Mouse (Mus musculus) heart, embryonic 11.5 days (tissue): ENCODE data around the gene Fam83g. TPM values are rescaled to one million over a fixed set of nuclear protein-coding genes. Genes with fewer than 3 reads are reported as not detected.
A peak's percentile ranks its signal among the peaks of the same experiment; 100 is the strongest.

ENCODE experiments used
- ATAC-seq: fragments of 200-750 bp; cut with Nextera tagmentation; replicated peaks from 2 replicates; pipeline ENCODE4 v1.8.0; 2017; ENCODE audit warnings: moderate library complexity; ENCODE audit not compliant: insufficient number of reproducible peaks, low FRiP score, low TSS enrichment
- H3K27ac ChIP-seq: fragments of 300-500 bp; sonication (generic); 2 replicates; pipeline ENCODE4 v1.5.1; 2014; ENCODE audit warnings: mild to moderate bottlenecking, low read depth, low read length
- H3K27me3 ChIP-seq: fragments of 300-500 bp; sonication (generic); 2 replicates; pipeline ENCODE4 v1.6.1; 2014; ENCODE audit warnings: mild to moderate bottlenecking, low read length, mixed read lengths; ENCODE audit not compliant: control insufficient read depth, insufficient read depth
- H3K36me3 ChIP-seq: fragments of 300-500 bp; sonication (generic); 2 replicates; pipeline ENCODE4 v1.6.1; 2014; ENCODE audit warnings: mild to moderate bottlenecking, low read length, moderate library complexity, mixed read lengths; ENCODE audit not compliant: control insufficient read depth, insufficient read depth
- H3K4me1 ChIP-seq: fragments of 300-500 bp; sonication (generic); 2 replicates; pipeline ENCODE4 v1.6.1; 2014; ENCODE audit warnings: low read length; ENCODE audit not compliant: control insufficient read depth, insufficient read depth
- H3K4me2 ChIP-seq: fragments of 300-500 bp; sonication (generic); 2 replicates; pipeline ENCODE4 v1.6.1; 2014; ENCODE audit warnings: mild to moderate bottlenecking, moderate library complexity
- H3K4me3 ChIP-seq: fragments of 300-500 bp; sonication (generic); 2 replicates; pipeline ENCODE4 v1.5.1; 2014; ENCODE audit warnings: low read depth, low read length
- H3K9ac ChIP-seq: fragments of 300-500 bp; sonication (generic); 2 replicates; pipeline ENCODE4 v1.6.1; 2014; ENCODE audit warnings: mild to moderate bottlenecking, low read depth, low read length, moderate library complexity
- H3K9me3 ChIP-seq: fragments of 300-500 bp; sonication (generic); replicated peaks from 2 replicates; pipeline ENCODE4 v1.6.1; 2016; ENCODE audit warnings: low read length; ENCODE audit not compliant: control insufficient read depth
- WGBS: fragments of 180-500 bp; shearing (Covaris S2); extraction: QIAGEN DNeasy Blood & Tissue Kit; methylation state at CpG from one replicate; pipeline ENCODE4 v1.1.7; 2014; ENCODE audit not compliant: insufficient replicate concordance; 5-methylcytosine and 5-hydroxymethylcytosine counted together
- polyA plus RNA-seq: library from polyadenylated mRNA; unstranded; fragments of >200 nt; fragmentation: Nextera tagmentation; extraction: Ambion mirVana; gene quantifications from 2 replicates; pipeline ENCODE4 v1.2.1, GENCODE M21; 2014

The Fam83g gene
- polyA plus RNA-seq, 1 experiment from 2014 or later: 1.6 TPM

GRCm38 (mm10) chr11:61665991-61666799 lies 17.7 kb upstream of the Fam83g start:
- Histone ChIP-seq H3K4me1 (no peaks in the 10 kb centered on the region; the same call in 1 of the 2 replicates), H3K27ac (no peak overlapping the region), H3K27me3 (0 out of 2 replicates have a peak, but pooled peaks cover 2% of the 10 kb centered on the region), H3K36me3 (no peaks in the 10 kb centered on the region), H3K9ac (no peak overlapping the region), H3K4me2 (no peak overlapping the region), H3K9me3 (no peaks in the 10 kb centered on the region), H3K4me3 (no peak overlapping the region)
- ATAC-seq: 0 out of 2 replicates have a peak, but pooled peaks have one; percentile 12
- 42% methylated on average over 7 of the region's 7 CpGs for WGBS

- Histone ChIP-seq H3K9me3 (no peaks in the 10 kb centered on the region), H3K4me3 (no peak overlapping the region), H3K27ac (no peak overlapping the region), H3K36me3 (no peaks in the 10 kb centered on the region), H3K4me2 (no peak overlapping the region), H3K9ac (no peak overlapping the region), H3K4me1 (no peaks in the 10 kb centered on the region; the same call in 1 of the 2 replicates), H3K27me3 (no peaks in the 10 kb centered on the region)
- 83% methylated on average over 5 of the region's 5 CpGs for WGBS
- no peak for ATAC-seq
Measured at GRCm38 (mm10) chr11:61667248-61667647, 16.6 kb upstream of the Fam83g start.

GRCm38 (mm10) chr11:61667782-61668181 lies 16.1 kb upstream of the Fam83g start:
- 79% methylated on average over 5 of the region's 5 CpGs for WGBS
- no peaks in the 10 kb centered on the region; the same call in 1 of the 2 replicates for H3K4me1 ChIP-seq
- ATAC-seq: no peak

GRCm38 (mm10) chr11:61669492-61670490 lies 14.1 kb upstream of the Fam83g start:
- H3K27ac ChIP-seq: no peak overlapping the region
- no peak overlapping the region for H3K4me2 ChIP-seq
- no peak overlapping the region for H3K9ac ChIP-seq
- H3K4me3 ChIP-seq: no peak overlapping the region
- no peaks in the 10 kb centered on the region for H3K9me3 ChIP-seq
- peaks cover 4% of the 10 kb centered on the region; the same call in 1 of the 2 replicates for H3K4me1 ChIP-seq
- no peak for ATAC-seq
- H3K27me3 ChIP-seq: no peaks in the 10 kb centered on the region
- WGBS: 57% methylated on average over 14 of the region's 14 CpGs
- H3K36me3 ChIP-seq: no peaks in the 10 kb centered on the region

More at GRCm38 (mm10) chr11:61667782-61668181, 16.1 kb upstream of the Fam83g start:
- H3K9me3 ChIP-seq: no peaks in the 10 kb centered on the region
- no peak overlapping the region for H3K4me2 ChIP-seq
- H3K36me3 ChIP-seq: no peaks in the 10 kb centered on the region
- H3K27ac ChIP-seq: no peak overlapping the region
- no peak overlapping the region for H3K9ac ChIP-seq
- H3K4me3 ChIP-seq: no peak overlapping the region
- H3K27me3 ChIP-seq: no peaks in the 10 kb centered on the region

- Histone ChIP-seq H3K4me2 (no peak overlapping the region), H3K9ac (no peak overlapping the region), H3K36me3 (no peaks in the 10 kb centered on the region), H3K4me1 (peaks cover 8% of the 10 kb centered on the region; the same call in 1 of the 2 replicates), H3K9me3 (no peaks in the 10 kb centered on the region), H3K27ac (no peak overlapping the region), H3K27me3 (0 out of 2 replicates have a peak, but pooled peaks cover 3% of the 10 kb centered on the region), H3K4me3 (no peak overlapping the region)
- 39% methylated on average over 19 of the region's 19 CpGs for WGBS
- no peak for ATAC-seq
Measured at GRCm38 (mm10) chr11:61671781-61672383, 12.0 kb upstream of the Fam83g start.

- H3K4me3 ChIP-seq: no peak overlapping the region
- peaks cover 8% of the 10 kb centered on the region; the same call in 1 of the 2 replicates for H3K4me1 ChIP-seq
- no peak overlapping the region for H3K9ac ChIP-seq
- no peak overlapping the region for H3K4me2 ChIP-seq
- no peak for ATAC-seq
- H3K27ac ChIP-seq: no peak overlapping the region
- peaks cover 6% of the 10 kb centered on the region; the same call in 1 of the 2 replicates for H3K27me3 ChIP-seq
- no peaks in the 10 kb centered on the region for H3K36me3 ChIP-seq
- 34% methylated on average over 8 of the region's 8 CpGs for WGBS
- no peaks in the 10 kb centered on the region for H3K9me3 ChIP-seq
Measured at GRCm38 (mm10) chr11:61673686-61674085, 10.2 kb upstream of the Fam83g start.

GRCm38 (mm10) chr11:61674151-61674838 lies 9.6 kb upstream of the Fam83g start:
- Histone ChIP-seq H3K9ac (no peak overlapping the region), H3K9me3 (no peaks in the 10 kb centered on the region), H3K27me3 (peaks cover 6% of the 10 kb centered on the region; the same call in 1 of the 2 replicates), H3K36me3 (no peaks in the 10 kb centered on the region), H3K4me1 (peaks cover 8% of the 10 kb centered on the region; the same call in 1 of the 2 replicates), H3K27ac (no peak overlapping the region), H3K4me2 (0 out of 2 replicates have a peak overlapping the region, but pooled peaks have one; percentile 8), H3K4me3 (no peak overlapping the region)
- WGBS: 27% methylated on average over 19 of the region's 19 CpGs
- ATAC-seq: no peak
